Mouse (Mus musculus) large intestine, adult 2 months (tissue): ENCODE measurements around the gene Galnt17. TPM values are rescaled to one million over a fixed set of nuclear protein-coding genes. Genes with fewer than 3 reads are reported as not detected.

Experiments used
- DNase-seq: peaks from one replicate; pipeline ENCODE4 v3.0.0-alpha.2; 2012; ENCODE audit warnings: low read depth, low spot score
- WGBS: fragments of 180-500 bp; shearing (Covaris S2); methylation state at CpG from one replicate; pipeline ENCODE4 v1.1.7; 2018; 5-methylcytosine and 5-hydroxymethylcytosine counted together
- polyA plus RNA-seq: library from polyadenylated mRNA; depleted of rRNA; stranded (reverse); fragments of >200 nt; gene quantifications from 2 replicates; pipeline ENCODE4 v1.2.3, GENCODE M21; 2012

Galnt17 gene
- polyA plus RNA-seq, 1 experiment: 0.46 TPM

- no peak for DNase-seq
- WGBS: 76% methylated on average over 1 of the region's 1 CpGs
Observed at GRCm38 (mm10) chr5:130869869-130870268, 438.4 kb downstream of the Galnt17 start.

- WGBS: 53% methylated on average over 5 of the region's 5 CpGs
- DNase-seq: no peak
Observed at GRCm38 (mm10) chr5:130862302-130862701, 446.0 kb downstream of the Galnt17 start.

- DNase-seq: no peak
- WGBS: 38% methylated on average over 6 of the region's 6 CpGs
Observed at GRCm38 (mm10) chr5:130859736-130860135, 448.6 kb downstream of the Galnt17 start.

- no peak for DNase-seq
- 36% methylated on average over 3 of the region's 3 CpGs for WGBS
Observed at GRCm38 (mm10) chr5:130858706-130859105, 449.6 kb downstream of the Galnt17 start.

- peak; percentile 11 for DNase-seq
- WGBS: 30% methylated on average over 8 of the region's 8 CpGs
Observed at GRCm38 (mm10) chr5:130858148-130858547, 450.1 kb downstream of the Galnt17 start.

- WGBS: 71% methylated on average over 7 of the region's 7 CpGs
- no peak for DNase-seq
Observed at GRCm38 (mm10) chr5:130854430-130854829, 453.9 kb downstream of the Galnt17 start.

- 2% methylated on average over 10 of the region's 10 CpGs for WGBS
- peak; percentile 38 for DNase-seq
Observed at GRCm38 (mm10) chr5:130853371-130853770, 454.9 kb downstream of the Galnt17 start.

GRCm38 (mm10) chr5:130852182-130852581, 456.1 kb downstream of the Galnt17 start:
- 27% methylated on average over 11 of the region's 11 CpGs for WGBS
- DNase-seq: no peak

- 75% methylated on average over 4 of the region's 4 CpGs for WGBS
- DNase-seq: no peak
Observed at GRCm38 (mm10) chr5:130849610-130850009, 458.7 kb downstream of the Galnt17 start.

GRCm38 (mm10) chr5:130848562-130848961, 459.7 kb downstream of the Galnt17 start:
- DNase-seq: no peak
- WGBS: 84% methylated on average over 6 of the region's 6 CpGs

GRCm38 (mm10) chr5:130825797-130826196, 482.5 kb downstream of the Galnt17 start:
- WGBS: 61% methylated on average over 2 of the region's 2 CpGs
- DNase-seq: no peak
